Mouse (Mus musculus) lung, embryonic 16.5 days (tissue): ENCODE data around the gene Gm14214. TPM values are rescaled to one million over a fixed set of nuclear protein-coding genes. Genes with fewer than 3 reads are reported as not detected.

Experiments
- ATAC-seq: fragments of 200-750 bp; cut with Nextera tagmentation; 2 replicates; pipeline ENCODE4 v1.8.0; 2017; ENCODE audit warnings: low read depth, mild to moderate bottlenecking, moderate library complexity
- H3K27ac ChIP-seq: fragments of 300-500 bp; sonication (generic); 2 replicates; pipeline ENCODE4 v1.5.1; 2014; ENCODE audit warnings: mild to moderate bottlenecking, control low read depth, low read length
- H3K27me3 ChIP-seq: fragments of 300-500 bp; sonication (generic); 2 replicates; pipeline ENCODE4 v1.6.1; 2014; ENCODE audit warnings: low read depth, low read length, mixed read lengths; ENCODE audit not compliant: control insufficient read depth, insufficient read depth
- H3K36me3 ChIP-seq: fragments of 300-500 bp; sonication (generic); 2 replicates; pipeline ENCODE4 v1.6.1; 2014; ENCODE audit warnings: low read length; ENCODE audit not compliant: control insufficient read depth, insufficient read depth
- H3K4me1 ChIP-seq: fragments of 300-500 bp; sonication (generic); replicated peaks from 2 replicates; pipeline ENCODE4 v1.6.1; 2014; ENCODE audit warnings: low read length, mixed read lengths; ENCODE audit not compliant: control insufficient read depth, insufficient read depth
- H3K4me2 ChIP-seq: fragments of 300-500 bp; sonication (generic); 2 replicates; pipeline ENCODE4 v1.6.1; 2014; ENCODE audit warnings: low read depth, low read length, control low read depth
- H3K4me3 ChIP-seq: fragments of 300-500 bp; sonication (generic); 2 replicates; pipeline ENCODE4 v1.5.1; 2014; ENCODE audit warnings: mild to moderate bottlenecking, low read length, control low read depth
- H3K9ac ChIP-seq: fragments of 300-500 bp; sonication (generic); 2 replicates; pipeline ENCODE4 v1.6.1; 2014; ENCODE audit warnings: low read length, control low read depth
- H3K9me3 ChIP-seq: fragments of 300-500 bp; sonication (generic); 2 replicates; pipeline ENCODE4 v1.6.1; 2016; ENCODE audit warnings: low read length; ENCODE audit not compliant: control insufficient read depth
- WGBS: fragments of 180-500 bp; shearing (Covaris S2); extraction: QIAGEN DNeasy Blood & Tissue Kit; methylation state at CpG from one replicate; pipeline ENCODE4 v1.1.7; 2014; 5-methylcytosine and 5-hydroxymethylcytosine counted together
- polyA plus RNA-seq: library from polyadenylated mRNA; unstranded; fragments of >200 nt; fragmentation: Nextera tagmentation; extraction: Ambion mirVana; gene quantifications from 2 replicates; pipeline ENCODE4 v1.2.1, GENCODE M21; 2015

The Gm14214 gene
- not detected in 2 replicates for polyA plus RNA-seq

DNA sequence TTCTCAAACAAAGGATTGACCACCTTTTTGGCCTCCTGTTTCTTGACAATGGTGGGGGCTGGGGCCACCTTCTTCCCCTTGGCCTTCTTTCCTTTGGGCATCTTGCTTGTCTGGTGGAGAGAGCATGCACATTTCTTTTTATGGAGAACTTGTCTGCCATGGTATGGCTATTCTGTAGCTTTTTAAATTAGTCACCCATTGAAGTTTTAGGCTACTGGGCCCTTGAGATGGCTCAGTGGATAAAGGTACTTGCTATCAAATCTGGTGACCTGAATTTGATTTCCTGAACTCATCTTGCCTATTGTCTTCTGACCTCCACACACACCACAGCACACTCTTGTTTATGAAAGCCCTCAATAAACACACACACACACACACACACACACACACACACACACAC lies at the start of gene Gm14214:
TSS of gene Gm14214 (minus strand) at position 101 of the 400 bp plus-strand sequence.
- Histone ChIP-seq H3K4me3 (no peak within 1 kb of the TSS), H3K9me3 (no peaks in the 10 kb centered on the region), H3K4me2 (no peak within 1 kb of the TSS), H3K27me3 (no peaks in the 10 kb centered on the region), H3K9ac (no peak within 1 kb of the TSS), H3K27ac (no peak within 1 kb of the TSS), H3K36me3 (no peaks in the 10 kb centered on the region), H3K4me1 (peaks cover 6% of the 10 kb centered on the region)
- ATAC-seq: no peak

DNA sequence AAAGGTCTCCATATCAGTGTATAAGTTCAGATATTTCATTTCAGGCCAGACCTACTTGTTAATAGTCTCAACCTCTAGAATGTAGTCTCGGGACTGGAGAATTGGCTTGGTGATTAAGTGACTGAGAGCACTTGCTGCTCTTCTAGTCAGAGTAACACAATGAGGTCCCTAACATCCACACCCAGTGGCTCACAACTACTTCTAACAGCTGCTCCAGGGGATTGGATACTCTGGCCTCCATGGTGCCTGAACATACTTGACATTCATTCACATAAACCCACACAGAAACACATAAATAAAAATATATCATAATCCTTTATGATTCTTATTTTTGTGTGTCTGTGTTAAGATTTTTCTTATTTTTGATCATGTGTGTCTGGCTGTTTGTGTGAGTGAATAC lies 48.8 kb upstream of the Gm14214 start:
- no peak overlapping the region for H3K9ac ChIP-seq
- peaks cover 10% of the 10 kb centered on the region for H3K4me1 ChIP-seq
- WGBS: 48% methylated on average over 1 of the region's 1 CpGs
- H3K9me3 ChIP-seq: no peaks in the 10 kb centered on the region
- no peak overlapping the region for H3K27ac ChIP-seq
- no peaks in the 10 kb centered on the region for H3K27me3 ChIP-seq
- H3K4me2 ChIP-seq: no peak overlapping the region
- H3K4me3 ChIP-seq: no peak overlapping the region
- ATAC-seq: no peak
- H3K36me3 ChIP-seq: no peaks in the 10 kb centered on the region

DNA sequence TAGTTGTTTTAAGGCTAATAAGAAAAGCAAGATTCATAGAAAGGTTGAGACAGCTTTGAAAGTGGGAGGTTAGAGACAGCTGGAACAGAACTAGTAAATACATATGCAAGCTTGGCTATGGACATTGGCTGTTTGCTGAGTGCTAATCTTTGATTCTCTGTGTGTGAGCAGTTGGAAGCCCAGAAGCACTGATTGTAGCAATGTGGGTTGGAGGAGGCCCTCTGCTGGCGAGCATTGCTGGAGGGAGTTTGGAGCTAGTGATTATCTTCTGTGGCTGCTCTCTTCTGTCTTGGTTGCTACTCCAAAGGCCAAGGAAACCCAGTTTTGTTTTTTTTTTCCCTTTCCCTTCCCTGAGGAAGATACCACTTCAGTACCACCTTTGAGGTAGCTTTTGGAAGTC lies 48.0 kb upstream of the Gm14214 start:
- peaks cover 10% of the 10 kb centered on the region for H3K4me1 ChIP-seq
- H3K4me3 ChIP-seq: no peak overlapping the region
- 50% methylated on average over 1 of the region's 1 CpGs for WGBS
- no peak overlapping the region for H3K27ac ChIP-seq
- H3K4me2 ChIP-seq: no peak overlapping the region
- no peaks in the 10 kb centered on the region for H3K9me3 ChIP-seq
- ATAC-seq: no peak
- H3K36me3 ChIP-seq: no peaks in the 10 kb centered on the region
- no peaks in the 10 kb centered on the region for H3K27me3 ChIP-seq
- no peak overlapping the region for H3K9ac ChIP-seq

DNA sequence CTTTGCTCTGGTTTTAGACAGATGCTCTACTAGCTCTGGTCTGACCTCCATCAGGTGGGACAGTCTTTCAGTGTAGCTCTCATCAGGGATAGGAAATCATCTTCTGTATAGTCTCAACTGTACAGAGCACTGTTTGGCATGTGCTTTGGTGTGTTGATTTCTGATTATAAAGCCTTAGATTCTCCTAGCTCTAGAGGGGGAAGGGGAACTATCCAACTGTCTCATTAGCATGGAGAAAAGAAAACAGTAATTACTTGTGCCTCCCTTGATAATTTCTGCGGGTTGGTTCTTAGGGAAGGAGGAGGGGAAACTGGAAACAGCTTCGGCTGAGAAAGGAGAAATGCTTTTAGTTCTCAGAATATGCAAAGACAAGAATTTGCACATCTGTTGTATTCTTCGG lies 47.3 kb upstream of the Gm14214 start:
- no peak for ATAC-seq
- Histone ChIP-seq H3K9ac (no peak overlapping the region), H3K36me3 (no peaks in the 10 kb centered on the region), H3K4me3 (no peak overlapping the region), H3K27me3 (no peaks in the 10 kb centered on the region), H3K27ac (no peak overlapping the region), H3K4me2 (no peak overlapping the region), H3K4me1 (peaks cover 10% of the 10 kb centered on the region), H3K9me3 (no peaks in the 10 kb centered on the region)
- WGBS: 56% methylated on average over 3 of the region's 3 CpGs

DNA sequence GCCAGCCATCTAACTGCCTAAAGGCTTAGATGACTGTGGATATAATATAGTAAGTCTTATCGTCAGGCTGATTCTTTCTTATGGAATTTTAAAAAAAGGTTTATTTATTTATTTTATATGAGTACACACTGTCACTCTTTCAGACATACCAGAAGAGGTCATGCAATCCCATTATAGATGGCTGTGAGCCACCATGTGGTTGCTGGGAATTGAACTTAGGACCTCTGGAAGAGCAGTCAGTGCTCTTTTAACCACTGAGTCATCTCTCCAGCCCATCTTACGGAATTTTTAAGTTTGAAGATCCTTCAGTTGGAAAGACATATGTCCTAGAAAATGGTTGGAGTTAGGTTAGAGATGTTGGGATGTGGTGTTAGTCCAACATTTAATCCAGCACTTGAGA lies 43.6 kb upstream of the Gm14214 start:
- no peak overlapping the region for H3K27ac ChIP-seq
- H3K4me1 ChIP-seq: peaks cover 20% of the 10 kb centered on the region
- no peak for ATAC-seq
- WGBS: 72% methylated on average over 2 of the region's 2 CpGs
- H3K9ac ChIP-seq: no peak overlapping the region
- no peaks in the 10 kb centered on the region for H3K9me3 ChIP-seq
- H3K4me3 ChIP-seq: no peak overlapping the region
- no peaks in the 10 kb centered on the region for H3K36me3 ChIP-seq
- no peak overlapping the region for H3K4me2 ChIP-seq
- no peaks in the 10 kb centered on the region for H3K27me3 ChIP-seq

DNA sequence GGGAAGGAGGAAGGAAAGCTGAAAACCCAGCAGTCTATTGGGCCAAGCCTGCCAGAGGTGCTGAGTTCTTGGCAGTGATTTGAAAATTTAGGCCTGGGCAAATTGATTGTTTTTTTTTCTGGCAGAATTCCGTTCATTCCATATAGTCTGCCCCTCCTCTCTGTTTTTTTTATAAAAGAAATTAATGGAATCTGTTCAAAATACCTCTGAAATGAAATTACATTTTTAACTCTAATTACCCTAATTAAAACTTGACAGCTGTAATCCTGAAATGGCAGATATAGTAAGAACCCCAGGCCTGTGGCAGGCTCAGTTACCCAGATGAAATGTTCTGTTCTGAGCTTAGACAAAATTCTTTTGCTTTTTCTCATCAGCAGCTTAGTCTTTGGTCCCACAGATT lies 41.0 kb upstream of the Gm14214 start:
- Histone ChIP-seq H3K4me1 (peaks cover 27% of the 10 kb centered on the region), H3K36me3 (no peaks in the 10 kb centered on the region), H3K9me3 (no peaks in the 10 kb centered on the region), H3K9ac (no peak overlapping the region), H3K4me2 (no peak overlapping the region), H3K4me3 (no peak overlapping the region), H3K27me3 (no peaks in the 10 kb centered on the region), H3K27ac (no peak overlapping the region)
- WGBS: 38% methylated on average over 1 of the region's 1 CpGs
- no peak for ATAC-seq

DNA sequence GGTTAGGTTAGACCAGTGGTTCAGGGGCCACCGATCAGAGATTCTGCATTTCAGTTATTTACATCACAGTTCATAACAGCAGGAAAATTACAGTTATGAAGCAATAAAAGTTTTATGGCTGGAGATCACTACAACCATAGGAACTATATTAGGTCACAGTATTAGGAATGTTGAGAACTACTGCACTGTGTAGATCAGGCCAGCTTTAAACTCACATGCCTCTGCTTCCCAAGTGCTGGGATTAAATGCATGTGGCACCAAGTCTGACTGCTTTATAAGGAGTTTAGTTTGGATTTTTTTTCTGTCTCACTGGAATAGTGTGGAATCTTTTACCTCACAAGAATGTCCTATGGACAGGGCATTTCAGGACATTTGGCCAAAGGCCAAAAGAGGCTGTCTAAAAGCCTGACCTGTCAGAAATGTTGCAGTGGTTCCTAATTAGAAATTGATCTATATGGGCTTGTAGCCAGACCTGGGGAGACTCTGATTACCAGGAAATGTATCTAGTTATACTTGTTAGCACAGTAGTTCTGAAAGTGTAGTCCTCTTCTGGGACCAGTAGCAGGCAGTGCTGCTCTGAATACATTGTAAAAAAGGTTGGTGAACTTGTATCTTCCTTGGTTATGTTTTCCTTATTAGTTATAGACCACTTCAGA lies 39.4 kb upstream of the Gm14214 start:
- no peaks in the 10 kb centered on the region for H3K36me3 ChIP-seq
- ATAC-seq: peak; percentile 85
- WGBS: 45% methylated on average over 1 of the region's 1 CpGs
- H3K27ac ChIP-seq: no peak overlapping the region; the same call in 1 of the 2 replicates
- peaks cover 31% of the 10 kb centered on the region for H3K4me1 ChIP-seq
- no peaks in the 10 kb centered on the region for H3K9me3 ChIP-seq
- no peak overlapping the region for H3K4me2 ChIP-seq
- no peaks in the 10 kb centered on the region for H3K27me3 ChIP-seq
- no peak overlapping the region for H3K4me3 ChIP-seq
- H3K9ac ChIP-seq: no peak overlapping the region

DNA sequence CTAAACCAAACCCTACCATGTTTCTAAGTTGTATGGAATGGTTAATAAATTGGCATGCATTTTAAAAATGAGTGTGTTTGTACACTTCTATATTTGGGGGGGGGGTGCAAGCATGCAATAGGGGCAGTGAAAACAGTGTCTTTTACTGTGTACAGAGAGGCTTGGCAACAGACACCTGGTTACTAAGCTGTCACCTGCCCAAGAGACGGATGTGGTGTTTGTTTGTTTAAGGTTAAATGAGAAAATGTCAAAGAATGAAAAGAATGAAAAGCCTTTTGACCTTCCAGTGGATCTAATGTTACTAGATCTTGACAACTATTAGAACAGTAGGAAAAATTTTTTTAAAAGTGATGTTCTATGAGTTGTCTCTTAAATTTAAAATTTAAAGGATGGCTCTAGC lies 37.9 kb upstream of the Gm14214 start:
- Histone ChIP-seq H3K36me3 (no peaks in the 10 kb centered on the region), H3K4me2 (no peak overlapping the region), H3K27me3 (no peaks in the 10 kb centered on the region), H3K9ac (no peak overlapping the region), H3K27ac (no peak overlapping the region), H3K4me1 (peaks cover 31% of the 10 kb centered on the region), H3K9me3 (no peaks in the 10 kb centered on the region), H3K4me3 (no peak overlapping the region)
- WGBS: 34% methylated on average over 1 of the region's 1 CpGs
- ATAC-seq: no peak

DNA sequence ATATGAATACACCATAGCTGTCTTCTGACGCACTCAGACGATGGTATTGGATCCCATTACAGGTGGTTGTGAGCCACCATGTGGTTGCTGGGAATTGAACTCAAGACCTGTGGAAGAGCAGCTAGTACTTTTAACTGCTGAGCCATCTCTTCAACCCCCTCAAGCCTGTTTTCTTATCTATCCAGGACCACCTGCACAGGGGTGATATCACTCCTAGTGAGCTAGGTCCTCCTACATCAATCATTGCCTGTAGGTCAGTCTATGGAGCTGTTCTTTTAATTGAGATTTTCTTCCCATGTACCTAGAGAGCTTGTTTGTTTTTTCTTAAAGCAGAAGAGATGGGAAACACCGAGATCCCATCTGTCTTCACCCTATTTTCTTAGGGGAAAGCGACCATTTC lies 34.0 kb upstream of the Gm14214 start:
- WGBS: 40% methylated on average over 4 of the region's 4 CpGs
- H3K27ac ChIP-seq: no peak overlapping the region
- H3K36me3 ChIP-seq: no peaks in the 10 kb centered on the region
- no peak overlapping the region for H3K4me2 ChIP-seq
- no peaks in the 10 kb centered on the region for H3K9me3 ChIP-seq
- peaks cover 17% of the 10 kb centered on the region for H3K4me1 ChIP-seq
- H3K27me3 ChIP-seq: no peaks in the 10 kb centered on the region
- no peak for ATAC-seq
- no peak overlapping the region for H3K4me3 ChIP-seq
- no peak overlapping the region for H3K9ac ChIP-seq

DNA sequence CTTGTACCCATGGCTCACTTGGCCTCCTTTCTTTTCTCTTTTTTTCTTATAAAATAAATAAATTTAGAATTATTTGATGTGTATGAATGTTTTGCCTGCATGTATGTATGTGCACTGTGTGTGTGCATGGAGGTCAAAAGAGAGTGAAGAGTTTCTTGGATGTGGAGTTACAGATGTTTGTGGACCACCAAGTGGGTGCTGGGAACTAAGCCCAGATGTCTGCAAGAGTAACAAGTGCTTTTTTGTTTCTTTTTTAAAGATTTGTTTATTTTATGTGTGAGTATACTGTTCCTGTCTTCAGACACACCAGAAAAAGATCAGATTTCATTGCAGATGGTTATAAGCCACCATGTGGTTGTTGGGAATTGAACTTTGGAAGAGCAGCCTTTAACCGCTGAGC lies 33.5 kb upstream of the Gm14214 start:
- peak; percentile 68; the same call in 1 of the 2 replicates for ATAC-seq
- peaks cover 14% of the 10 kb centered on the region for H3K4me1 ChIP-seq
- 62% methylated on average over 1 of the region's 1 CpGs for WGBS

More for the DNA sequence above, 33.5 kb upstream of the Gm14214 start:
- Histone ChIP-seq H3K9ac (no peak overlapping the region), H3K9me3 (no peaks in the 10 kb centered on the region), H3K36me3 (no peaks in the 10 kb centered on the region), H3K4me3 (no peak overlapping the region), H3K4me2 (no peak overlapping the region), H3K27ac (no peak overlapping the region), H3K27me3 (no peaks in the 10 kb centered on the region)
